Mouse (Mus musculus) heart, embryonic 14.5 days (tissue): ENCODE measurements around the gene Sh2d1b1. TPM values are rescaled to one million over a fixed set of nuclear protein-coding genes. Genes with fewer than 3 reads are reported as not detected.

Experiments used
- ATAC-seq: fragments of 200-750 bp; cut with Nextera tagmentation; 2 replicates; pipeline ENCODE4 v1.8.0; 2017; ENCODE audit warnings: low read depth, moderate TSS enrichment; ENCODE audit not compliant: insufficient number of reproducible peaks, insufficient read depth, low FRiP score
- H3K27ac ChIP-seq, 2 experiments: fragments of 200-500 bp in 1 of 2; fragments of 300-500 bp in 1 of 2; sonication (generic) in 1 of 2; replicated peaks in 1 of 2; 2 replicates each; pipeline ENCODE4 v1.5.1; 2012 to 2014; ENCODE audit warnings: low read depth in 2 of 2, low read length in 2 of 2, control low read depth in 1 of 2, mild to moderate bottlenecking in 1 of 2, mixed read lengths in 1 of 2; ENCODE audit not compliant: control insufficient read depth in 1 of 2, insufficient read depth in 1 of 2
- H3K27me3 ChIP-seq: fragments of 300-500 bp; sonication (generic); 2 replicates; pipeline ENCODE4 v1.6.1; 2014; ENCODE audit warnings: mild to moderate bottlenecking, low read length, control low read depth; ENCODE audit not compliant: control insufficient read depth, insufficient read depth
- H3K36me3 ChIP-seq: fragments of 300-500 bp; sonication (generic); 2 replicates; pipeline ENCODE4 v1.6.1; 2014; ENCODE audit warnings: mild to moderate bottlenecking, control low read depth, low read length, mixed read lengths; ENCODE audit not compliant: control insufficient read depth, insufficient read depth
- H3K4me1 ChIP-seq, 2 experiments: fragments of 200-500 bp in 1 of 2; fragments of 300-500 bp in 1 of 2; sonication (generic) in 1 of 2; 2 replicates each; pipeline ENCODE4 v1.6.1; 2012 to 2014; ENCODE audit warnings: low read length in 2 of 2, control low read depth in 1 of 2, mixed read lengths in 1 of 2; ENCODE audit not compliant: control insufficient read depth in 2 of 2, insufficient read depth in 2 of 2
- H3K4me2 ChIP-seq: fragments of 300-500 bp; sonication (generic); 2 replicates; pipeline ENCODE4 v1.6.1; 2014; ENCODE audit warnings: mild to moderate bottlenecking, low read length
- H3K4me3 ChIP-seq, 2 experiments: fragments of 200-500 bp in 1 of 2; fragments of 300-500 bp in 1 of 2; sonication (generic) in 1 of 2; 2 replicates each; pipeline ENCODE4 v1.5.1; 2012 to 2014; ENCODE audit warnings: low read length in 2 of 2, mild to moderate bottlenecking in 2 of 2, control low read depth in 1 of 2, low read depth in 1 of 2, moderate library complexity in 1 of 2; ENCODE audit not compliant: control insufficient read depth in 1 of 2, insufficient read depth in 1 of 2
- H3K9ac ChIP-seq: fragments of 300-500 bp; sonication (generic); 2 replicates; pipeline ENCODE4 v1.6.1; 2014; ENCODE audit warnings: mild to moderate bottlenecking, low read length
- H3K9me3 ChIP-seq: fragments of 300-500 bp; sonication (generic); 2 replicates; pipeline ENCODE4 v1.6.1; 2016; ENCODE audit warnings: low read length, control low read depth; ENCODE audit not compliant: control insufficient read depth
- WGBS: fragments of 180-500 bp; shearing (Covaris S2); extraction: QIAGEN DNeasy Blood & Tissue Kit; methylation state at CpG from one replicate; pipeline ENCODE4 v1.1.7; 2014; 5-methylcytosine and 5-hydroxymethylcytosine counted together
- polyA plus RNA-seq: library from polyadenylated mRNA; unstranded; fragments of >200 nt; fragmentation: Nextera tagmentation; extraction: Ambion mirVana; gene quantifications from 2 replicates; pipeline ENCODE4 v1.2.1, GENCODE M21; 2014

Sh2d1b1 gene
- polyA plus RNA-seq, 1 experiment from 2014 or later: 0.12 TPM

DNA sequence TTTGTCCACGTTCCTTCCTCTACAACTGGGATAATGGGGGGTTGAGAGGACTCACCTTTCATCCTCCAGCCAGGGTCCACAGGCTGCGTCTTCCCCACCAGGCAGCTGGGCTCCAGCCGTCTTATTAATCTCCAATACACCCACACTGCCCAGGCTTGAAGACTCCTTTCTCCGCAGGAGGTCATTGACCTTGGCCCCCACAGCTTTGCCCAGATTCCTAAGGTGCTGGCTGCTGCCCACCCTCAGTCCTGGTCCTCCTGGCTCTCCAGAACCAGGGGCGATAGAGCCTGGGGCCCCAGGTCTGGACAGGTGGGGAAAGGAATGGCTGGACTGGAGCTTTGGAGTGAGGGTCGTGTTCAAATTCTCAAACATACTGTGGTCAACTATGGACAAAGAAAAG lies 25.3 kb downstream of the Sh2d1b1 start:
- Histone ChIP-seq H3K27ac (no peak overlapping the region), H3K36me3 (peaks cover 15% of the 10 kb centered on the region), H3K4me3 (no peak overlapping the region), H3K9me3 (no peaks in the 10 kb centered on the region), H3K4me1 (no peaks in the 10 kb centered on the region), H3K9ac (no peak overlapping the region), H3K4me2 (no peak overlapping the region), H3K27me3 (no peaks in the 10 kb centered on the region)
- ATAC-seq: no peak
- 83% methylated on average over 6 of the region's 6 CpGs for WGBS

DNA sequence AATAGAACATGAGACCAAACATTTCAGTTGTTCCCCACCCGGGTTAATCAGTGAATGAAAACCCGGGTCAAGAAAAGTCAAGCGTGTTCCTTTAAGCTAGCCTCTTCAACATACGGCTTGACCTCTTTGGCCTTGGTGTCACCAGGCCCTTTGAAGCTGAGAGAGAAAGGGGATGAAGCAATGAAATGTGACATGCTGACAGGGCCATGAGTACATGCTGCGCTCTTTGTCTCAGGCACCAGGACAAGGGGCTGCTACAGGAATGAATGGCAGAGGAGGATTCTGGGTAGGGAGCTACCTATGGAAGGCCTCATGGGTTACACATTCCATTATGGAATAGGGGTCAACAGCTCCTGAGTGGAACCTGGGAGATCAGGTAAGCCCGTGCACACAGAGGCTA lies 26.0 kb downstream of the Sh2d1b1 start:
- no peak overlapping the region for H3K9ac ChIP-seq
- H3K27ac ChIP-seq: no peak overlapping the region
- H3K27me3 ChIP-seq: no peaks in the 10 kb centered on the region
- no peaks in the 10 kb centered on the region for H3K9me3 ChIP-seq
- no peak overlapping the region for H3K4me3 ChIP-seq
- ATAC-seq: no peak
- no peaks in the 10 kb centered on the region for H3K4me1 ChIP-seq
- 64% methylated on average over 6 of the region's 6 CpGs for WGBS
- peaks cover 15% of the 10 kb centered on the region for H3K36me3 ChIP-seq
- no peak overlapping the region for H3K4me2 ChIP-seq

DNA sequence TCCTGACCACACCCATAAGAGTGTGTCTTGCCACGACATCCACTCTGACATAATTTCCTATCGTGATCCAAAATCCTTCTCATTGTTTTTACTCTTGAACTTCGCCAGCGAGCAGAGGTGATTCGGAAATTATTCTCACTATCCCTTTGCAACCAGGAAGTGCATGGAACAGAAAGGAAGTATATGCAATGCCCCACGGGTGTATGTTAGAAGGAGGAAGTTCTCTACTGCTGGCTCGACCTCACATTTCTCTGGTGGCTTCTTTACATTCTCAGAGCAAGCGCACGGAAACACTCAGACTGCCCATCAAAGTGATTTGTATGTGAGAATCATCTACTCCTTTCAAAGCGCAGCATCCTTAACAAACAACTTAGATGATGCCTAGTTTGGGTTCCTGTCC lies 27.9 kb downstream of the Sh2d1b1 start:
- H3K36me3 ChIP-seq: peaks cover 14% of the 10 kb centered on the region
- H3K9ac ChIP-seq: no peak overlapping the region
- no peak overlapping the region for H3K27ac ChIP-seq
- H3K4me2 ChIP-seq: no peak overlapping the region
- WGBS: 82% methylated on average over 10 of the region's 10 CpGs
- no peak for ATAC-seq
- H3K4me3 ChIP-seq: no peak overlapping the region
- H3K4me1 ChIP-seq: no peaks in the 10 kb centered on the region
- H3K27me3 ChIP-seq: no peaks in the 10 kb centered on the region
- no peaks in the 10 kb centered on the region for H3K9me3 ChIP-seq

DNA sequence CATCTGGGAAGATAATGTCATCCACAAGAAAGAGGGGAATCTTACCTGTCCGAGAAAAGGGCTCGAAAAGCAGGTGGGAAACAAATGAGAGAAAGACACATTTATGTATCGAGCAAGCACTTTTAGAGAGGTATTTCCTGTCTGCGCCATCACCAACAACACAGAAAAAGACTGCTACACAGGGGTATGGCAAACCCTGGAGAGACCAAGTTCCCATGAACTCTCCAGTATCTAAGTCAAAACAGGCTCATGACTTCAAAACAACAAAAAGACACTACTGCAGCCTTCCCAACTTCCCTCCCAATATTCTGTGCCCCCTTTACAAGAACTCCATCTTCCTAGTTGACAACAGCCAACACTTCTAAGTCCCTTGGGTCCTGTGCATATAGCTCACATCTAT lies 29.1 kb downstream of the Sh2d1b1 start, which contains the start of gene Gm7694:
TSS of gene Gm7694 (minus strand) at position 101 of the 400 bp plus-strand sequence.
- Histone ChIP-seq H3K9ac (no peak within 1 kb of the TSS), H3K4me1 (no peaks in the 10 kb centered on the region), H3K36me3 (peaks cover 2% of the 10 kb centered on the region), H3K9me3 (no peaks in the 10 kb centered on the region), H3K4me2 (no peak within 1 kb of the TSS), H3K27me3 (no peaks in the 10 kb centered on the region), H3K27ac (no peak within 1 kb of the TSS), H3K4me3 (no peak within 1 kb of the TSS)
- 97% methylated on average over 4 of the region's 4 CpGs for WGBS
- ATAC-seq: no peak

DNA sequence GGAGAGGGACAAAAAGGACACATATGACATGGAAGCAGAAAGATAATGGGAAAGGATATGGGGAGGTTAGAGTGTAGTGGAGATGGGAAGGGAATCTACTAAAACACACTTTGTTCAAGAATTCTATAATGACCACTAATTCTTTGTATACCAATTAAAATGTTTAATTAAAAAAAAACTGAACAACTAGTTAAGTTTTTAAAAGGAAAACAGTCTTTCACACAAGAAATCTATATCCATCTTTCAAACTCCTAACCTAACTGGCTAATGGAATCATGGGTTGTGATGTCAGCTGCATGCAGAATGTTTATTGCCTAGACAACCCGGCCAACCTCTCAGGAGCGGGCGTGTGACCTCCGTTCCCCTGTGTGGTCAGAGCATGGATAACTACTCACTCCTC lies 31.4 kb downstream of the Sh2d1b1 start, which contains the start of gene Spata46:
TSS of gene Spata46 (plus strand) at position 301 of the 400 bp plus-strand sequence.
- Histone ChIP-seq H3K4me2 (no peak within 1 kb of the TSS), H3K4me1 (no peaks in the 10 kb centered on the region), H3K9me3 (no peaks in the 10 kb centered on the region), H3K27ac (no peak within 1 kb of the TSS), H3K9ac (no peak within 1 kb of the TSS), H3K27me3 (no peaks in the 10 kb centered on the region), H3K4me3 (no peak within 1 kb of the TSS), H3K36me3 (no peaks in the 10 kb centered on the region)
- WGBS: 86% methylated on average over 4 of the region's 4 CpGs
- no peak for ATAC-seq

DNA sequence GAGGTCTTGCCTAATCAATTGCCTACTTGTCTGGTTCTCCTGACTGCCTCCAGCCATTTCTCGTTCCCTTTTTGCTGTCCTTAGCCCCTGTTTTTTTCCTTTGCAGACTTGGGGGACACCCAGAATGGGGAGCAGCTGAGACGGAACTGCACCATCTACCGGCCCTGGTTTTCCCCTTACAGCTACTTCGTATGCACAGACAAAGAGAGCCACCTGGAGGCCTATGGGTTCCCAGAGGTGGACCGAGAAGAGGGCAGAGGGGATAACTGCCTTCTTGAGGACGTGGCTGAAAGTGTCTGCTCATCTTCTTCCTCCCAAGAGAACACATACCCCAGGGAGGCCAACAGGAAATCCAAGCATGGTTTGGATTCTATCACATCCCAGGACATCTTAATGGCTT lies 34.3 kb downstream of the Sh2d1b1 start:
- WGBS: 69% methylated on average over 6 of the region's 6 CpGs
- Histone ChIP-seq H3K4me3 (no peak overlapping the region), H3K4me2 (no peak overlapping the region), H3K9ac (no peak overlapping the region), H3K9me3 (no peaks in the 10 kb centered on the region), H3K4me1 (no peaks in the 10 kb centered on the region), H3K27me3 (no peaks in the 10 kb centered on the region), H3K36me3 (peaks cover 7% of the 10 kb centered on the region; the same call in 1 of the 2 replicates), H3K27ac (no peak overlapping the region)
- no peak for ATAC-seq

DNA sequence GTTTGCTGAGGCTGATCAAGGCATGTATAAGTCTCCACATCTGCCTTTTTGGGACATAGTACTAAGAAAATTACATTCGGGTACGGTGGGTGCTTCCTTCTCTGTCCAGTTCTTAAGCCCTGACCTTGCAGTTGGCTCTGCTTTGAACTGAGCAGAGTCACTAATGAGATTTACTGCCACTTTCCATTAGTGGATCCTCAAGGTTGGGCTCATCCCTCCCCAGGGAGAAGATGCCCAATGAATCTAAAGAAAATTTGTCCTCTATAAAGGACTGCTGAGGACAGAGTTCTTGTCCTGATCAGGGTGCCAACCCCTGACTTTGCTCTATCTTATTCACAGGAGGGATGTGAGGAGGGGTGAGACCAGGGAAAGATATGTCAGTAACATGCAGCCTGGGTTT lies 44.9 kb downstream of the Sh2d1b1 start:
- Histone ChIP-seq H3K36me3 (peaks cover 36% of the 10 kb centered on the region), H3K4me3 (no peak overlapping the region), H3K9me3 (no peaks in the 10 kb centered on the region), H3K27me3 (no peaks in the 10 kb centered on the region), H3K27ac (no peak overlapping the region), H3K4me1 (no peaks in the 10 kb centered on the region), H3K9ac (no peak overlapping the region), H3K4me2 (no peak overlapping the region)
- ATAC-seq: no peak
- 90% methylated on average over 2 of the region's 2 CpGs for WGBS

DNA sequence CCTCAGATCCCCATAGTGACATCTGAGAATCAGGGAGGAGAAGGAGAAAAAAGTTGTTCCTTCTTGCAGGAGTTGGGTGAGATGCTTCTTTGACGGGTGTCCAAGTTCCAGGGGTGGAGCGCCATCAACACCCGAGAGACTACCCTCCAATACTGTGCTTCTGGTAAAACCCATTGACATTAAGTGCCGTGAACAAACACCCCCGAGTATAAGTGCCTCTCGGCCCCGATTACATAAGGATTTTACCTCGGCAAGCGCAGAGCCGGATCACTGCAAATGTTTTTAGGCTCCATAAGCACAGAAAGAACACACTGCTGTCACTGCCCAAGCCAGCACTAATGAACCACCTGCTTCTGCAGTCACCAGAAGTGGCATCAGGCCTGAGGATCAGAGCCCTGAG lies 45.9 kb downstream of the Sh2d1b1 start:
- Histone ChIP-seq H3K4me3 (no peak overlapping the region), H3K27ac (no peak overlapping the region), H3K9me3 (no peaks in the 10 kb centered on the region), H3K36me3 (peaks cover 40% of the 10 kb centered on the region), H3K9ac (no peak overlapping the region), H3K4me1 (no peaks in the 10 kb centered on the region), H3K4me2 (no peak overlapping the region), H3K27me3 (no peaks in the 10 kb centered on the region)
- WGBS: 88% methylated on average over 10 of the region's 10 CpGs
- no peak for ATAC-seq
